Mouse (Mus musculus) thymus, adult 2 months (tissue): Measurements from ENCODE around the gene Sult2a5. TPM values are rescaled to one million over a fixed set of nuclear protein-coding genes. Genes with fewer than 3 reads are reported as not detected.

Experiments
- DNase-seq: peaks from one replicate; pipeline ENCODE4 v3.0.0; 2021
- H3K27ac ChIP-seq: fragments of 200-500 bp; 2 replicates; pipeline ENCODE4 v1.5.1; 2012; ENCODE audit warnings: low read length, control low read depth; ENCODE audit not compliant: control insufficient read depth, insufficient read depth
- H3K27me3 ChIP-seq: fragments of 200-500 bp; 2 replicates; pipeline ENCODE4 v1.6.1; 2012; ENCODE audit warnings: mild to moderate bottlenecking, low read length, moderate library complexity, mixed read lengths; ENCODE audit not compliant: control insufficient read depth, insufficient read depth
- H3K36me3 ChIP-seq: fragments of 200-500 bp; 2 replicates; pipeline ENCODE4 v1.6.1; 2012; ENCODE audit warnings: mild to moderate bottlenecking, low read length, moderate library complexity; ENCODE audit not compliant: control insufficient read depth, insufficient read depth
- H3K4me1 ChIP-seq: fragments of 200-500 bp; replicated peaks from 2 replicates; pipeline ENCODE4 v1.6.1; 2012; ENCODE audit warnings: low read length; ENCODE audit not compliant: control insufficient read depth, insufficient read depth
- H3K4me3 ChIP-seq: fragments of 200-500 bp; 2 replicates; pipeline ENCODE4 v1.5.1; 2012; ENCODE audit warnings: mild to moderate bottlenecking, low read length, control low read depth, moderate library complexity; ENCODE audit not compliant: control insufficient read depth, insufficient read depth
- CTCF ChIP-seq: fragments of 200-500 bp; IDR thresholded peaks from 2 replicates; pipeline ENCODE4 v1.5.1; 2012; ENCODE audit warnings: mild to moderate bottlenecking, control low read depth, low read length, moderate library complexity, borderline replicate concordance; ENCODE audit not compliant: control insufficient read depth, poor library complexity, insufficient read depth; ENCODE audit errors: extremely low read depth
- POLR2A ChIP-seq: fragments of 200-500 bp; IDR thresholded peaks from 2 replicates; pipeline ENCODE4 v1.6.1; 2012; ENCODE audit warnings: mild to moderate bottlenecking, low read length, control low read depth, moderate library complexity; ENCODE audit not compliant: control insufficient read depth, poor library complexity, insufficient read depth; ENCODE audit errors: extremely low read depth
- polyA plus RNA-seq: library from polyadenylated mRNA; depleted of rRNA; stranded (reverse); fragments of >200 nt; gene quantifications from 2 replicates; pipeline ENCODE4 v1.2.3, GENCODE M21; 2012; rRNA removed

The Sult2a5 gene
- polyA plus RNA-seq, result not detected in 2 replicates

- Histone ChIP-seq H3K36me3 (no peaks in the 10 kb centered on the region), H3K27me3 (no peaks in the 10 kb centered on the region), H3K27ac (no peak within 1 kb of the TSS), H3K4me3 (no peak within 1 kb of the TSS), H3K4me1 (no peaks in the 10 kb centered on the region)
- no peak for DNase-seq
- TF ChIP-seq POLR2A (no peak), CTCF (no peak)
Measured at GRCm38 (mm10) chr7:13623667-13624066, at the start of gene Sult2a5. Gene Sult2a5 (plus strand): TSS chr7:13623967.

Other genes starting within 250 kb of the Sult2a5 start
- not detected in 2 replicates for gene Cabp5, start 225.8 kb upstream of the Sult2a5 start, polyA plus RNA-seq
- gene Bsph1, start 173.1 kb upstream of the Sult2a5 start, polyA plus RNA-seq, result not detected in 2 replicates
- gene Bsph2, start 52.9 kb upstream of the Sult2a5 start, polyA plus RNA-seq, result not detected in 2 replicates
- gene Sult2a2, start 109.5 kb downstream of the Sult2a5 start, polyA plus RNA-seq, result not detected in 2 replicates
- gene Sult2a1, start 213.4 kb downstream of the Sult2a5 start, polyA plus RNA-seq, result not detected in 2 replicates